Mouse (Mus musculus) right cerebral cortex, adult 2 months (tissue): ENCODE results near the gene Atp7a.

ENCODE experiments used
- DNase-seq, 2 experiments: peaks; one replicate each; pipeline ENCODE4 v3.0.0; 2021 to 2022; ENCODE audit warnings: low spot score in 2 of 2

Atp7a gene

GRCm38 (mm10) chrX:106080811-106081443 is 53.9 kb downstream of the Atp7a start:
- peak in 1 of 2 experiments; percentile 5 for DNase-seq

GRCm38 (mm10) chrX:106082518-106082917 is 55.4 kb downstream of the Atp7a start:
- DNase-seq: no peak

DNA sequence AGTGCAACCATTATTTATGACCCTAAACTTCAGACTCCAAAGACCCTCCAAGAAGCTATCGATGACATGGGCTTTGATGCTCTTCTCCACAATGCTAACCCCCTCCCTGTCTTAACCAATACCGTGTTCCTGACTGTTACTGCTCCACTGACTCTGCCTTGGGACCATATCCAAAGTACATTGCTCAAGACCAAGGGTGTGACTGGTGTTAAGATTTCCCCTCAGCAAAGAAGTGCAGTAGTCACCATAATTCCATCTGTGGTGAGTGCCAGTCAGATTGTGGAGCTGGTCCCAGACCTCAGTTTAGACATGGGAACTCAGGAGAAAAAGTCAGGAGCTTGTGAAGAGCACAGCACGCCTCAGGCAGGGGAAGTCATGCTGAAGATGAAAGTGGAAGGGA is 58.1 kb downstream of the Atp7a start:
- no peak for DNase-seq

- no peak for DNase-seq
Observed at GRCm38 (mm10) chrX:106085564-106085963, 58.5 kb downstream of the Atp7a start.

GRCm38 (mm10) chrX:106092939-106093338 is 65.9 kb downstream of the Atp7a start:
- DNase-seq: no peak

DNA sequence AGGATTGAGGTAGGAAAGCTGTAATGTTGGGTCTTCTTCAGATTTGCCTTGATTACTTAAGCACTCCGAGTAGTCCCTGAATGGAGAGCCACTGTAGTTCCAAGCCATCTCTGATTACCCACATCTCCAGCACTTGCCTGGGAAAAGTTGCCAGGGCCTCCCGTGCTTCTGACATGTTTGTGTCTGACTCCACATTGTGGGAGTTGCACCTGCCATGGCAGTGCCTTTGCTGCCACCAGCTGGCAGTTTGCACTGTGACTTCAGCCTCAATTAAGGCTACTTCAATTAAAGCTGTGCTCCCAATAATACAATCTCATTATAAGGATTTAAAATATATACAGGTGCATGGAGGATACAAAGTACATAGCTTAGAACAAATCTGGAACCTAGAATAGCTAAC is 78.4 kb downstream of the Atp7a start:
- peak; percentile 3 to 11 for DNase-seq

GRCm38 (mm10) chrX:106113881-106114280 is 86.8 kb downstream of the Atp7a start:
- no peak for DNase-seq

DNA sequence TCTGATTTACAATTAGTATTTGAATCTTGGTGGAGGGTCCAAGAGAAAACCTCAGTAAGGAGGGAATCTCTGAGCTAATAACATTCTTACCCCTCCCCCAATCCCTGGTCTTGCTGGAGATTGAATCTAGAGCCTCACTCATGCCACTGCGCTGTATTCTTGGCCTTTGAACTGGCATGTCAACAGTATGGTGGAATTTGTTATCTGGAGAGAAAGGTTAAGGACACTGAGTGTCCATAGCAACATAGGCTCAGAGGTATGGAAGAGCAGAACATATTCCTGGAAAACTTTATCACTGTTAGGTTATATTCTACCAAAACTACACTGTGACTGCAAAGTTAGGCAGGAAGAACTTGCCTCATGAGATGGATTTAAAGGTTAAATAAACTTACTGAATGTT is 87.6 kb downstream of the Atp7a start:
- DNase-seq: no peak

DNA sequence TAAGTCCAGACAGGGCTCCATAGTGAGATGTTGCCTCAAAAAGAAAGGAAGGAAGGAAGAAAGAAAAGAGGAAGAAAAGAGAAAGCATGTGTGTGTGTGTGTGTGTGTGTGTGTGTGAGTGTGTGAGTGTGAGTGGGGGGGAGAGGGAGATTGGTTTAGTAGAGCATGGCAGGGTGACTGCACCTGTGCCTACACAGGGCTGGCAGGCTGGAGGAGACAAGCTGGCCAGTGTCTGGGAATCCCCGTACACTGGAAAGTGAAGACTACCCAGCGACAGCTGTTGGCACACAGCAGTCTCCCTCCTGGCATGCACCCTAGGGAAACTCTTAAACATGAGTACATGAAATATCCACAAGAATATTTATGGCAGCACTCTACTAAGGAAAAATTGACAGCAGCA is 95.7 kb downstream of the Atp7a start:
- DNase-seq: no peak

- no peak for DNase-seq
Observed at GRCm38 (mm10) chrX:106128283-106128682, 101.2 kb downstream of the Atp7a start.

GRCm38 (mm10) chrX:106129877-106130276 is 102.8 kb downstream of the Atp7a start:
- no peak for DNase-seq

- DNase-seq: no peak
Observed at GRCm38 (mm10) chrX:106134916-106135315, 107.8 kb downstream of the Atp7a start.

DNA sequence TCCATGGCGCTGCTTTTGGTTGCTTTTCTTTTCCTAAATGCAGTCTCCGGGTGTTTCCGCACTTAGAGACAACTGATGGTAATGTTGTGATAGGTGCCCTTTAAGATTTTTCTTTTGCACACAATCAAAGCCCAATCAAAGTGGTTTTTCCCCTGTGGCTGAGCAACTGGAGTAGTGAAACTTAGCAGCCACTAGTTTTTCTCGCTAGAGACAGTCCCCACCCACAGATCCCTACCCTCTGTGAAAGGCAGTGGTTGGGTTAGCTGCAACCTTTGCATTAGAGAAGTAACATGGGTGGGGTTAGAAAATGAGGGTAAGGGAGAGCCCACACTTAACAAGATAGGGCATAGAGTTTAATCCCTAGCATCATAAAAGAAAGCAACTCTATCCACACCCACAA is 108.4 kb downstream of the Atp7a start:
- no peak for DNase-seq

- no peak for DNase-seq
Observed at GRCm38 (mm10) chrX:106135916-106136575, 109.0 kb downstream of the Atp7a start.

DNA sequence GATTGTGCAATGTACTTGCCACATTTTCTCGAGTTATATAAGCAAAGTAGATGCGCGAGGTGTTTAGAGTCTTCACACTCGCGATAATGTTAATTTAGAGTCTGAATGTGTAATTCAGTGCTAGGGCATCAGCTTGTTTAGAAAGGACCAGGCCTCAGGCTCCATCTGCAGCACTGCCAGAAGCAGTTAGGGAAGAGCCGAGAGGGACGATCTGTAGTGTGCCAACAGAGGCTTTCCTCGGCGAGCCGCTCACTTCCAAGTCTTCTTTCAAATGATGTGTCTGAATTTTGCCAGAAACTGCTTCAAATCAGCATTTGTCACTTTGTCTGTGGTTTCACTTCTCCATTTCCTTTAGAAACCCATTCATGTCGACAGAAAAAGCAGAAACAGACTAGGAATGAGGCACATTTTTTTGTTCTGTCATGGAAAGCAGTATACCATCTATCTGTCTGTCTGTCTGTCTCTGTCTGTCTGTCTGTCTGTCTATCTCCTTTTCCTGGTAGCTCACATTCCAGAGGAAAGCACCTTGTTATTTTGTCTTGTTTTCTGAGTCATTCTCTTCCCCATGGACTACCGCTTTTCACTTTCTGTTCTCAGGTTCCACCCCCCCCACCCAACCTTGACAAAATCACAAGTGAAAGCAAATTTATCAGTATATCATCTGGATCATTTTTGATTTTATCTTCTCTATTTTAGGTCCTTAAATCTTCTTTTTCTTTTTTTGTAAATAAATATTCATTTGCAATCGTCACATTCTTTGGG is 112.4 kb downstream of the Atp7a start:
- peak in 1 of 2 experiments; percentile 15 for DNase-seq

DNA sequence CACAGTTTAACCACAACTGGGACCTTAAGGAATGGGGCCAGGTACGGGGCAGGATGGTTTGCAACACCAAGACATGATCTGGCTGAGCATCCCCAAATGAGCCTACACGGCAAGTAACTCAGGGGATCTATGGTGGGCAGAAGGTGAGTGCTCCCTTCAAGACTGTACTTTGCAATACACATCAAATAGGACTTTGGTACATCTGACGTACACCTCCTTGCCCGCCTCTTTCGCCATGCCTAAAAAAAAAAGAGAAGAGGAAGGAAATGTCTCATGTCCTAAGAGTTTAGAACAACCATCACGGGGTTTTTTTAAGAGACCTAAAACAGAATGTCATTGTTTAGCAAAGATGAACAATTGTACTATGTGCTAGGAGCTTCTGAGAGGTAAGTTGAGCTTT is 115.9 kb downstream of the Atp7a start, which contains the start of gene Tlr13:
Tlr13 (plus strand) TSS at position 269 of the 400 bp plus-strand sequence.
- DNase-seq: no peak

DNA sequence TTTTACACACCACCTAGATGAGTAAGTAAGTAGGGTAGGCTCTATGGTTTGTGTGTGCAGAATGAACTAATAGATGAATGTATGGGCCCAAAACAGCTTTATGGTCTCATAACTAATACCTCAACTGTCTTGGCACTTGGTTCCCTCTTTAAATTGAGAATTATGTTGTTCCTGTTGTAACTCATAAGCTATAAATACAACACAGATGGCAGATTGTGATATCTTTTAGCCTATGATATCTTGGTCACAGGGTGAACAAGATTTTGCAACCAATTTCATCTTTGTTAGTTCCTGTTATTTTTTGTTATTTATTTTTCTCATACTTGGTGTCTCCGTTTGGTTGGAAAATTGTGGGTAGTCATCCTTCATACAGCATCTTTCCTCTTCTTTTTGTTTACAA is 121.1 kb downstream of the Atp7a start:
- no peak for DNase-seq

DNA sequence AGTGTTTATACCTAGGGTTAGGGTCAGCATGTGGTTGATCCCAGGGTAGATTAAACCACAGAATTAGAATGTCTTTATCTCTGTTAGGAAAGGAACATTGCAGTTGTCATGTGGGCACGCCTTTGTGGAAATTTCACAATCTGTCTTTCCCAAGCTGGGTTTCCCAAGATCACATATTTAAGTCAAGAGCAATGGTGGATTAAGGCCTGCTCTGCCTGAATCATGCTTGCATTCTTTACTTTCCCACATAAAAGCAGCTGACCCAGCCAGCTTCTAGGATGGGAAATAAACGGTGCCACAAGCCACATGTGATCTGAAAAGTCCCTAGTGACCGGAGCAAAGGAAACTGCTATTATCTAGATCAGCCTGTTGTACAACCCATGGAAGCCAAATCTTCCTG is 122.4 kb downstream of the Atp7a start:
- no peak for DNase-seq

DNA sequence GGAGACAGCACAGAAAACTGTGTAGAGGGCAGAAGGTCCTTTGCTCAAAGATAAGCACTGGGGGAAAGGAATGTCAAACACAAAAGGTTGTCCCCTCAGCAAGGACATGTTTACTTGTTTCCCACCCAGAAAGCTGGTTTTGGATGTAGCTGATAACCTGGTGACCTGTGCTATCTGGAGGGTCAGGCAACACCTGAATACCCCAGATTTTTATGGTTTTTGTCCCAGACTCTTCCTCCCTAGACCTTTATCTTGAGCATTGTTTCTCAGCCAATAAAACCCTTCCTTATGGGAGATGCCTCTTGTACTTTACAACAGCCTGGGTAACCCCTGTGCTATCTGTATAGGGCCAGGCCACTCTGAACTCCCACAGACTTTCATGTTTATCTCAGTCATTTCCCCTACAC is 127.1 kb downstream of the Atp7a start:
- DNase-seq: no peak

- no peak for DNase-seq
Observed at GRCm38 (mm10) chrX:106155892-106156291, 128.8 kb downstream of the Atp7a start.

- no peak for DNase-seq
Observed at GRCm38 (mm10) chrX:106163995-106164394, 136.9 kb downstream of the Atp7a start.

DNA sequence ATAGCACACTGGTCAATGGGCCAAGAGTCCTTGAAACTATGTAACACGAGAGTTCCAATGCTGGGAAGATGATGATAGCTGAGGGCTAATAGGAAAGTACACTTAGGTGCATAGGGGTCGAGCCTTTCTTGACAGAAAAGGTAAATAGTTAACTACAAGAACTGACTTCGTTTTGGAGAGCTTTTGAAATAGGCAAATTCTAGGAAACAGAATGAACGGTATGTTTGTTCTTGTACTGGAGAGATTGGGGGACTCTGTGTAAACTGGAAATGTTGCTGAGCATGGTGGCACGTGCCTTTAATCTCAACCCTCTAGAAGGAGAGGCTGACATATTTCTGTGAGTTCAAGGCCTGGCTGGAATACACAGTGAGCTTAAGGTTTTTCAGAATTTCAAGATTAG is 137.5 kb downstream of the Atp7a start:
- DNase-seq: no peak

GRCm38 (mm10) chrX:106165089-106165488 is 138.0 kb downstream of the Atp7a start:
- peak in 1 of 2 experiments; percentile 1 for DNase-seq
